Mouse (Mus musculus) liver, postnatal 0 days (tissue): ENCODE results near the gene Gm10203.

Experiments used
- CTCF ChIP-seq: sonication (generic); IDR thresholded peaks from 2 replicates; pipeline ENCODE4 v1.5.1; 2016; ENCODE audit warnings: antibody characterized with exemption, low read depth
- EP300 ChIP-seq: IDR thresholded peaks from 2 replicates; pipeline ENCODE4 v1.6.1; 2016; ENCODE audit warnings: antibody characterized with exemption, low read depth, mild to moderate bottlenecking

DNA sequence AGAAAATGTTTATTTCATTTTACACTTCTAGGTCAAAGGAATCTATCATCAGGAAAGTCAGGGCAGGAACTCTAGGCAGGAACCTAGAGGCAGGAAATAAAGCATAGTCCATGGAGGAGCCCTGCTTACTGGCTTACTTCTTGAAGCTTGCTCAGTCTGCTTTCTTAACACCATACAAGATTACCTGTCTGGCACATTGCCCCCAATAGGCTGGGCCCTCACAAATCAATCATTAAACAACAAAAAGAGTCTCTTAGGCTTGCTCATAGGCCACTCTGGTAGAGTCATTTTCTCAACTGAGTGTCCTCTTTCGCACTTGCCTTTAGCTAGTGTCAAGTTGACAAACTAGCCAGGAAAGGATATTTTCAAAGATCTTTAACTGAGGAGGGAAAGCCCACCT lies 15.2 kb downstream of the Gm10203 start:
- TF ChIP-seq EP300 = no peak
- TF ChIP-seq CTCF = no peak
